Mouse (Mus musculus) adrenal gland, adult 18-20 months (tissue): Measurements from ENCODE around the gene Sdf2. TPM values are rescaled to one million over a fixed set of nuclear protein-coding genes. Genes with fewer than 3 reads are reported as not detected.

Experiments used
- DNase-seq, 2 experiments: peaks; one replicate each; pipeline ENCODE4 v3.0.0; 2021 to 2022; ENCODE audit warnings: low spot score in 2 of 2
- long read RNA-seq, 2 experiments: library from polyadenylated mRNA; stranded (forward); transcript quantifications; one replicate each; pipeline ENCODE4 v2.0.0; 2021
- total RNA-seq, 2 experiments: library from RNA; stranded (reverse); gene quantifications; 1 replicate in 1 of 2; 2 replicates in 1 of 2; pipeline ENCODE4 v1.2.3; 2021

The Sdf2 gene
- total RNA-seq = 100 to 1,000 TPM in 1 of 2 experiments, 10 to 100 TPM in 1; 97.3 to 120 TPM
- long read RNA-seq, experiment 1, transcript Sdf2-201 (3 exons, 1,268 nt) = major isoform, 34 of 37 reads
- long read RNA-seq, experiment 1, partial matches to known transcripts = 0 of 37 reads
- long read RNA-seq, experiment 1, other reads (novel, unspliced or antisense) = 3 of 37 reads
- long read RNA-seq, experiment 2, transcript Sdf2-201 (3 exons, 1,268 nt) = major isoform, 231 of 247 reads
- long read RNA-seq, experiment 2, partial matches to known transcripts = 7 of 247 reads
- long read RNA-seq, experiment 2, other reads (novel, unspliced or antisense) = 6 of 247 reads

DNA sequence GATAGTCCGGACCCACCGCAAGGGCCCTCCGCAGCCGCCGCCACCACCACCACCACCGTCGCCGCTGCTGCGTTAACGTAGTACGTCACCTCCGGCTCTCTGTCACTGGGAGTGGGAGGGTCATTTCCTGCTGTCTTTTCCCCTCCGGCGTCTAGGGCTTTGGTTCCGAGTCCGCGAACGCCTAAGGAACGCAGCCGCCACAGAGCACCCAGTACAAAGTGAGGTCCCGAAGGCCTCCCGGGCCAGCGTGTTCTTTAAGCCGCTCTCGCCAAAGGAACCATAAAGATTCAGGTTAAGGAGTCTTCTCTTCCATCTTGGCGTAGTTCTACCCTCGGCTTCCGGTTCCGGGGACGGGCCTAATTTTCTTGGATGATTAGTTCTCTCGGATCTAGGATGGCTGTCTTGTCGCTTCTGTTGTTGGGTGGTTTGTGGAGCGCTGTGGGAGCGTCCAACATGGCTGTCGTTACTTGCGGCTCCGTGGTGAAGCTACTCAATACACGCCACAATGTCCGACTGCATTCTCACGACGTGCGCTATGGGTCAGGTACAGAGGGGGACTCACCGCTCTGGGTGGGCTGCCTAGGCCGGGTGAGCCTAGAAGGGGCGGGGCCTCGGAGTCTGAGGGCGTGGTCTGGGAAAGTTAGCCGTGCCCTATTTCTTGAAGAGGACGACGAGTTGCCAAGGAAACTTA lies at the start of gene Sdf2, which contains the start of gene Supt6:
Gene Sdf2, plus strand, starts transcription at position 120 of the 691 bp plus-strand sequence.
Gene Supt6, minus strand, starts transcription at position 361 of the 691 bp plus-strand sequence.
- DNase-seq = peak; percentile 85 to 86

DNA sequence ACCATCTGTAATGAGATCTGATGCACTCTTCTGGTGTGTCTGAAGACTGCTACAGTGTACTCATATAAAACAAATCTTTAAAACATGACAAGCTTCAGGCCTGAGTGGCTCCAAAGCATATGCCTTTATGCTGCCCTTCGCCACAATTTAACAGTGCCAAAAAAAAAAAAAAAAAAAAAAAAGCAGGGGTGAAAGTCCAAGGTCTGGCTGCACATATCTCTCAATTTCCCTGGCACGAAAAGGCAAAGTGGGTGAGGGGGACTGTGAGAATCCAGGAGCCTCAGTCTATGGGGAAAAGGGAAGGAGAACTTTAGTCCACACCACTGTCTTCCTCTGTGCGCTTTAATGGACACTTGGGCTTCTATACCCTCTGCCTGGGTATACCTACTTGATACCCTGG lies 43.2 kb upstream of the Sdf2 start:
- DNase-seq = no peak

DNA sequence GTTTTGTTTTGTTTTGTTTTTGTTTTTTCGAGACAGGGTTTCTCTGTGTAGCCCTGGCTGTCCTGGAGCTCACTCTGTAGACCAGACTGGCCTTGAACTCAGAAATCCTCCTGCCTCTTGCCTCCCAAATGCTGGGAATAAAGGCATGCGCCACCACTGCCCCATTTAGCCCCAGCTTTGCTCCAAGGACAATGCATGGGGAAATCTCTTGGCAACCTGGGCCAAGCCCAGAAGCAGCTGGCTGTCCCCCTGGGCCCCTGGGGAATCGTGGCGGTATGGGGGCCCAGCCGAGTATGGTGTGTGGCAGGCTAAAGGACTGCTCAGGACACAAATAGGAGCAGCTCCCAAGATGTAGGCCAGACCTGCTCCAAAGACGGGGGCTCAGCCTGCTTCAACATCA lies 41.3 kb upstream of the Sdf2 start:
- DNase-seq = no peak

DNA sequence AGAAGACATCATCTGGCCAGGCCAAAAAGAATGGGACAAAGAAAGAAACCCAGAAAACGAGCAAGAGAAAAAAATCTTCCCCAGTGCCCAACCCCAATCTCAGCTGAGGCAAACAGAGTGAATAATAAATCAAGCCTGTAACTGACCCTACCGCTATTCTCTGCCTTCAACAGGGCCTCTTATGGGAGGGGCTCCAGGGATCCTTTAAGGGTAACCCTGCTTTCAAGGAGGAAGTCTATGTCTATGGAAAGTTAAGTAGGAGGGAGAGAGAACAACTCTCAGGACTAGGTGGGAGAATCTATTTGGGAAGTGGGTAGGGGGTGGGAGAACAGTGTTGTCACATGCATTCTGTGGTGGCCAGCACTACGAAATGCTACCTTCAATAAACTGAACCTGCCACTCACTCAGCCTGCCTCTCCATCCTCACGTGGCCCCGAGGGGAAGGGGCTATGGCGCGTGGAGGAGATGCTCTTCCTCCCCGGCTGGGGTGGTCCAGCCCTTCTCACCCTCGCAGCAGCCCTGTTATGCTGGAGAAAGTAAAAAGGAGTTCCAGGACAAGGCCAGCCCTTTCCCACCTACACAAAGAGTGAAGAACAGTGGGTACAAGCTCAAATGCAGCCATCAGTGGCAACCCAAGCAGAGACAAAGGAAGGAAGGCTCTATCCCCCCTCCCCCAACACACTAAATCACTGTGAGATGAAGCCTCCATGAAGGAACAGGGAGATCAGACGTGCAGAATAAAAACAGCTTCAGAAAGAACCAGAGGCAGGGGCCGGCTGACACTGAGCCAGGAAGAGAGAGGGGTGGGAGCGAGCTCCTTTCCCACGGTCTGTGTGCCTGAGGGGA lies 40.0 kb upstream of the Sdf2 start:
- DNase-seq = no peak

DNA sequence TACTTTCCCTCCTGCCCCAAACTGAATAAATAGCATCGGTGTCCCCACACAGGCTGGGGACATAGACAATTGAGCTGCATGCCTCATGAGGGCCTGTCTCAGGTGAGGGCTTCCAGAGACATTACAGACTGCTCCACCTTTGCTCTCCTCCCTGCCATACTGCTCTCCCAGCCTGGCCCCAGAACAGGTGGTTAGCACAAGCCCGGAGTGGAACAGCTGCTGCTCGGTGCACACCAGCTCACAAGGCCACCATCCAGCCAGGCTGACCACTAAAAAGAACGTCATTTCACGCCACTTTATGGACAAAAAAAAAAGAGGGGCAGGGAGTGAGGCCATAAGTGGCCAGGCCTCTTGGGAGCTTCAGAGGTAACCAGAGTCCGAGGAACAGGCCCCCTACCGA lies 38.4 kb upstream of the Sdf2 start:
- DNase-seq = no peak

DNA sequence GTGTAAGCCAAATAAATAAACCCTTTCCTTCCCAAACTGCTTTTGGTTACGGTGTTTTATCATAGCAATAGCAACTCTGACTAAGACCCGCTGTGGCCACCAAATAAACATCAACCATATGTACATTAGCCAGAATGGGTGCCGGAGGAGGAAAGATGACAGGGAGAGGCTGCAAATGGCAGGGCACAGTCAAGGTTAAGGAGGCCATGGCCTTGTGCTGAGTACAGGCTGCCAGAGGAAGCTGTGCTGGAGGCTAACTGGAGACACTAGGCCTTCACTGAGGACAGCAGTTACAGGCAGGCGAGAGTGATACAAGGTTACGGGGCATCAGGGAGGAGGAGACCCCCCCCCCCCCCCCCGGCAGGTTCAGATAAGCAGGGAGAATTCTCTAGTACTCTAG lies 35.7 kb upstream of the Sdf2 start:
- no peak for DNase-seq

DNA sequence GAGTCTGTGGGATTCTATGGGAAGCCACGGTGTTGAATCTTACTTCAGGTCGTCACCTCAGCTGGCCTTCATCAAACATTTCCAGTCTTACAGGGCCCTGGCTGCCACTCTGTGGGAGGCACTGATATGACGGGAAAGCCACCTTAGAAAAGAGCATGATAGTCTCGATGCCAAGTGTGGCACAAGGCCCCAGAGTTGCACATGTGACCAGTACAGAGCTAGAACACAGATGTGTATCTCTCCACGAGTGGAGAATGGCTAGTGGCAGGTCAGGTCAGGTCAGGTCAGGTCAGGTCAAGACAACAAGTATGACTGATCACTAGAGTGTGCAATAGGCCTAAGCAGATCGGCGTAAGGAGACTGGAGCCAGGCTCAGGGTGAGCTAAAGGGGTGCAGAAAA lies 34.9 kb upstream of the Sdf2 start:
- no peak for DNase-seq

DNA sequence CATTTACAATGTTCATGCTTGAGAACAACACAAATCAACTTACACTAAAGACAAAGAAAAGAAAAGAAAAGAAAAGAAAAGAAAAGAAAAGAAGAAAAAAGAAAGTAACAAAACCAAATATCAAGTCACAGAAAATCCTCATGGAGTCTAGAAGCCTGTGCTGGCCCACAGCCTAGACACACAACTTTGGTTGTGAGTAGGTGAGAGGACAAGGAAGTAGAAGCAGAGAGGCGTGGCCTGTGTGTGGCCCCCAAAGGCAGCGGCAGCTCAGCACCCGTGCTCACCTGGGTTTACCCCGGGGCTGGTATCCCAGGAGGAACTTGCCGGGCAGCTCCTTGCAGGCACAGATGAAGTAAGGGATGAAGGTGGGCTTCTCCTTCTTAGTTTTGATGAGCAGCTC lies 34.0 kb upstream of the Sdf2 start:
- no peak for DNase-seq

DNA sequence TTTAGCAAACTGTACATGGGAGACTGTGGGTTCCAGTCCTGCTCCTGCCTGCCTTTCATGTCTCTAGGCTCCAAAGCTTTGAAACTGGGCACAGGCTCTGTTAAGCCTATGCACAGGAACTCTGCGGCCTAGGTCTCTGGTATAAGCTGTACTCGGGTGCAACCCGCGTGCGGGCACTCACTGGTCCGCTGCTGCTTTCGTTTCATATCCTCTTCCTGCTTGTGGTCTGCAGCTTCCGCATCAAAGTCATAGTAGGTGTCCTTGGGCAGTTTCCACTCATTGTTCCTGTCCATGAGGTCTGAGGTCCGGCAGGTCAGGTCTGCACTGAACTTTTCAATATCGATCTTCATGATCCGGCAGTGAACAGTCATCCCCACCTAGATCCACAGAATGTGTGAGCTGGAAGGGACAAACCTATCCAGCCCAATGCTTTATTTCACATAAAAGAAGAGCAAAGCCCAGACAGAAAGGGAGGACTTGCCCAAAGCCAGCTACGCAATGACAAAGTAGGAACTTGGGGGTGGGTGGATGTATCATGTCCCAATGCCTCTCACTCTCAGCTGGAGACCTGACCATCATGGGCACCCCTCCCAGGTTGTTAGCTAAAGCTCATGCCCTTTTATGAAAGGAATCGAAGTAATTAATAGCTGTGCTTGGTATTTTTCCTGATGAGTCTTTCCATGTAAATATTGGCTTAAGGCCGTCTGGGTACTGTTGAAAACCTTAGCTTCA lies 32.3 kb upstream of the Sdf2 start:
- no peak for DNase-seq

DNA sequence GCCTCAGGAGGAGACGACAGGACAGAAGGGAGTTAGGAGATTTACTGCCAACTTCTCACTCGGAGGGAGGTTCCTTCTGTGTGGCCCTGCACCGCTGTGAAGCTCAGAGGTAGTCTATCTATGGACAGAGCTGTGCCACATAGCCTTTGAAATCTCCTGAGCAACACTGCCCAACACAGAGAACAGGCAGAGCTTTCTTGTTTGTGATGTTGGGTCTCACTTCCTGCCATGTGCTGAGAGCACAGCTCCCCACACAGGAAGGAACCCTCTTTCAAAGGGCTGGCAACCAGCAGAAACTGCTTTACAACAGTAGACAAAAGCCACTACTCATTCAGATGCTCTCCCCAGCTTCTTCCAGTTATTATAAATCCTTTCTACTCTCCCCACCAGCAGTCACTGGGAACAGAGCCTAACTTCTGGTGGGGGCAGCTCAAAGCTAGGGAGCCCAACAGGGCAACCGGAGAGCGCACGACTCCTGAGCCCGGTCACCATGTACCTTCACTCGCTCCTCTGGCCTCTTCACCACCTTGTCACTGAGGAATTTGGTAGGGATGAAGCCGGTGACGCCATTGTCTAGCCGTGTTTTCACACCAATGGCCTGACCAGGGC lies 29.7 kb upstream of the Sdf2 start:
- no peak for DNase-seq

DNA sequence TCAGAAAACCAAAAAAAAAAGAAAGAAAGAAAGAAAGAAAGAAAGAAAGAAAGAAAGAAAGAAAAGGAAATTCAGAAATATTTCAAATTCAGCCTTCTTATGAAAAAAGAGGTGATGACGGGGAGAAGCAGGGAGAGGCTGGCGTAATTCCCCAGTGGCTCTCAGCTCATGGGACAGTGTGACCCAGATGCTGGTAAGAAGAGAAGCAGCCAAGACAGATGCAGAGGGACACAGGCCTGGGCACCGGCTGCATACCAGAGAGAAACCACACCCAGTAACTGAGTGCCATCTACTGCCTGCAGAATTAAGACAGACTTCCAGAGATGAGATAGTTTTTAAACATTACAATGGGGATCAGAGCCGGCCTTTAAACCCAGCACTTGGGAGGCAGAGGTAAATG lies 22.0 kb upstream of the Sdf2 start:
- DNase-seq = no peak

DNA sequence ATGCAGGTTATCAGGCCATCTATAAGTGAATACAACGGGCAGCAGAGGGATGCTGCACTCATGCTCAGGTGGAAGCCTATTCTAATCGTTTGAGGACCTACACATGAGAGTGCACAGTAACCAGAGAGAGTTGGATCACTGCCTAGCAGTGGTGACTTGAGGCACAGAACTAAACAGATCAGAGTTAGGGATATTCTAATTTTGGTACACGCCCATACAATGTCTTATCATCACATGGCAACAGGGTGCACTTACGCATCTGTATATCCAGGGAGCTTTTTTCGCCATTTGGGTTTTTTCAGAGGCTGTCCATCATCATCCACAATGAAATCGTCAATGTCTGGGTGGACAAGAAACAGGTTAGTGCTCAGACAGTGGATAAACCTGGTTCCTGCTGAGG lies 14.0 kb upstream of the Sdf2 start:
- DNase-seq = no peak

DNA sequence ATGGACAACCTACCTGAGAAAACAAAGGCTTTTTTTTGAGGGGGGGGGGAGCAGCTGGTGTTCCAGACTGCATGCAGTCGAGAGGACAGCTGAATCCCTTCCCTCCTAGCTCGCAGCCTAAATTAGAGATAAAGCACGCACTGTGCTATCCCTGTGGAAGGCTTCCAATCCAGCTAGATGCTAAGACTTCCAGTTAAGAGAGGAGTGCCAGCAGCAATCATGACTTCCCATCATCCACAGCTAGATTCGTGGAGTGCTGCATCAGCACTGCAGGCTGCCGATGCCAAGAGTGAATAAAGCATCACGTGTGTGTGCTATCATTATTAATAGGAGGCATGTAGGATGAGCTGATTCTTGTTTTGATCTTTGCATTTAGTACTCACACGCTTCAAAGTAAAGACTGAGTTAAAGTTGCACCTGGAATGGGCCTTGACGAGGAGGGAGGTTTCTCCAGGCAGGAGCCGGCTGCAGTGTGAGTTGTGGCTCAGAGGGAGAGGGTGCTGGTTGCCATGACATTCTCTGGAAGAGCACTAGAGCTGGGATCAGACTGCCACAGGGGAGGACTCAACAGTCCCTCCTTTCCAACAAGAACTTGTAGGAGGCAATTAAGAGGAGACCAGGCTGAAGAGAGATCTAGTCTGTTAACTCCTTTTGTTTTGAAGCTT lies 5.2 kb upstream of the Sdf2 start:
- DNase-seq = no peak

DNA sequence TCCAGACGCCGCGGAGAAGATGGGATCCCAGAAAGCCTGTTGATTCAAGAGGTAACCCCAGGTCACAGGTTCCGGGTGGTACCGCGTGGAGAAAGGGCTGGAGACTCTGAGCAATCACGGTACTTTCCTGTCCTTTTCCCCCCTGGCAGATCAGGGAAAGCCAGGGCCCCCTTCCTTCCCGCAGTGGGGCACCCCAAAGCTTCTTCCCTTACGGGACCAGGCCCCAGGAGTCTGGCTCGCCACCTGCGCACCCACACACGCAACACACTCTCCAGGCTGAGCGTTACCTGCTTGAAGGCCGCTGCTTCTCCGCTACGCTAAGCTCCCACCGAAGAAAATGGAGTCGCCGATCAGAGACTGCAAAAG lies 302 bp upstream of the Sdf2 start:
- DNase-seq = no peak

DNA sequence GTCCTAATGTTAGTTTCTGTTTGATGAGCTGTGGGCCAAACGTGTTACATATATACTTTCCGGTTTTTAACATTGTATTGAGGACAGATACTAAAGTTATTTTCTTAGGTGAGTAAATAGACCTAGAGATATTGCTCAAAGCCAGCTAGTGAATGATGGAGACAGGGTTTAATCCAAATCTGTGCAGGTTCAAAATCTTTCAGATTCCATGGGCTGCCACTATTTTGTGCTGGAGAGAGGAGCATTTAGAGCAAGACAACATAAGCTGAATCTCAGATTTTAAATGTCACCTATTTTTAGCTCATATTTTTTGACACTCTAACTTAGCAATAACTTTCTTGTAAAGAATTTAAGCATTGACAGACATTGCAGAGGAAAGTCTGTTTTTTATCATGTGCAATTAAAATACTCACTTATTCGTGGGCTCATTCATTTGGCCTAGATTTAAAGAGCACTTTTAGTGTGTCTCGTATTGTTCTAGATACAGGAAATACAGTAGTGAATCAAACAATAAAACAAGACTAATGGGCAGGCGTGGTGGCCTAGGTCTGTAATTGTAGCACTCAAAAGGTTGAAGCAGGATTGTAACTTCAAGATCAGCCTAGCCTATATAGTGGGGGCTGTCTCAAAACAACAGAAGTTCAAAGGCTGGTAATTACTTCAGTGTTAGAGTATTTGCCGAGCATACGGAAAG lies 919 bp downstream of the Sdf2 start:
- DNase-seq = no peak

DNA sequence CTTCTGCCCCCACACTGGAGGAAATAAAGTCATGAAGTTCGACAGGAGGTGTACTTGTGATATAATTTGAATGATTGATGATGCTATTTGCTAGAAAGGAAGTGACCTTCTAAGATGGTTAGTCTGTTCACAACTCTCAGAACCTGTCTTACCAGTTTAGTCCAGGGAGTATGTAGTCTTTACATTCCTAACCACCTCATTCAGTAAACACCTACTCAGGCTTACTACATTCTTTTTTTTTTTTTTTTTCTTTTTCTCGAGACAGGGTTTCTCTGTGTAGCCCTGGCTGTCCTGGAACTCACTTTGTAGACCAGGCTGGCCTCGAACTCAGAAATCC lies 1.4 kb downstream of the Sdf2 start:
- no peak for DNase-seq

DNA sequence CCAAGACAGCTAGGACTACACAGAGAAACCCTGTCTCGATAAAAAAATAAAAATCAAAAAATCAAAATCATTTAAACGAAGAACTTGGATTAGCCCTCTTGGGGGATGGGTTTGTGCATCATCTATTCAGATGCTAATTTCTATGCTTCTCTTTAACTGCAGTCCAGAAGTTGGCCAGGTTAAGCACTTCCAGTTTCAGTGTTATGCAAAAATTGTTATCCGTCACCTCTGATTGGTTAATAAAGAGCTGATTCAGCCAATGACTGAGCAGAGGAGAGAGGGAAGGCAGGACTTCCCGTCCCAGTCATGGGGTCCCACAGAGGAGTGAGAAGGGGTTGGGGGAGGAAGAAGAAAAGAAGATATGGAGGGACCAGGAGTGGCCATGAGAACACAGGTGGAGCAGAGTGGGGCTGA lies 2.2 kb downstream of the Sdf2 start:
- DNase-seq = no peak

DNA sequence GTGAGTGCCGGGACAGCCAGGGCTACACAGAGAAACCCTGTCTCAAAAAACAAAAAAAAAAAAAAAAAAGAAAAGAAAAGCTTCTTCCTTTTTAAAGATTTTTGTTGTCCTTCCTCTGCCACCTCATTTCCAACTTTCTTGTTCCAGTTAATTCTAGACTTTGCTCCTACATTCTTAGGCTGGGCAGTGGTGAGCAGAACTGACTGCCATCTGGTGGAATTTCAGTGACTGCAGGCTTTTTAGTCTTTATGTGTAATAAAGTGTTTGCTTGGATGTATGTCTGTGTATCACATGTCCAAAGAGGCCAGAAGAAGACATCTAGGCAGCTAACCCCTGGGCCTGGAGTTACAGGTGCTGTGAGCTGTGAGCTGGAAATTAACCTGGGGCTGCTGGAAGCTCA lies 11.1 kb downstream of the Sdf2 start:
- DNase-seq = no peak

DNA sequence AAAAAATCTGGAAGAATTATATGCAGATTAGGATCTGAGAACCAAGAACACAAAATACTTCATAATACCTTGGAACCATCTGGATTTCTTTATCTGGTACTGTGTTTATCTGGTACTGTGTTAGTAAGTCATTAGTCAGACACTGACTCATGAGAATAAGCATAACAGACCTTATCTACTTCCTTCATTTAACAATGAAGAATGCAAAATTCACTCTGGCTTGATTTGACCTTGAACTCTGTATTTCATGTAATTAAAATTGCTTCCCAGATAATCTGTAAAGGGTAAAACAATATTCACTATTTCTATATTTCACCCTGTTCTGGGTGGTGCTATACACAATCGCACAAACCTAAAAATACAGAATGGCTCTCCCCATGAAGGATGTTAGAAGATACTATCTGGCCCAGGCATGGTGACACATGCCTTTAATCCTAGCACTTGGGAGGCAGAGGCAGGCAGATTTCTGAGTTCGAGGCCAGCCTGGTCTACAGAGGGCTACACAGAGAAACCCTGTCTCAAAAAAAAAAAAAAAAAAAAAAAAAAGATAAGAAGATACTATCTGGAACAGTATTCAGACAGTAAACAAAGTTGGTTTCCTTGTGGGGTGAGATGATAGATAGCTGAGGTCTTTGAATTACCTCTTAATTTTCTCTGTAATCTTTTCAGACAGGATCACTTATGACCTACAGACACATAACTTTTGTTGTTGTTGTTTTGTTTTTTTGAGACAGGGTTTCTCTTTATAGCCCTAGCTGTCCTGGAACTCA lies 15.1 kb downstream of the Sdf2 start:
- DNase-seq = no peak
